Mouse (Mus musculus) neutrophil, adult 83 days (primary cell): ENCODE data around the gene Smc2. TPM values are rescaled to one million over a fixed set of nuclear protein-coding genes. Genes with fewer than 3 reads are reported as not detected.

Experiments used
- total RNA-seq, 2 experiments: library from RNA; stranded (reverse); gene quantifications; one replicate each; pipeline ENCODE4 v1.2.4; 2023

Gene Smc2
- 10 to 100 TPM; 49.3 to 62.4 TPM for total RNA-seq

DNA sequence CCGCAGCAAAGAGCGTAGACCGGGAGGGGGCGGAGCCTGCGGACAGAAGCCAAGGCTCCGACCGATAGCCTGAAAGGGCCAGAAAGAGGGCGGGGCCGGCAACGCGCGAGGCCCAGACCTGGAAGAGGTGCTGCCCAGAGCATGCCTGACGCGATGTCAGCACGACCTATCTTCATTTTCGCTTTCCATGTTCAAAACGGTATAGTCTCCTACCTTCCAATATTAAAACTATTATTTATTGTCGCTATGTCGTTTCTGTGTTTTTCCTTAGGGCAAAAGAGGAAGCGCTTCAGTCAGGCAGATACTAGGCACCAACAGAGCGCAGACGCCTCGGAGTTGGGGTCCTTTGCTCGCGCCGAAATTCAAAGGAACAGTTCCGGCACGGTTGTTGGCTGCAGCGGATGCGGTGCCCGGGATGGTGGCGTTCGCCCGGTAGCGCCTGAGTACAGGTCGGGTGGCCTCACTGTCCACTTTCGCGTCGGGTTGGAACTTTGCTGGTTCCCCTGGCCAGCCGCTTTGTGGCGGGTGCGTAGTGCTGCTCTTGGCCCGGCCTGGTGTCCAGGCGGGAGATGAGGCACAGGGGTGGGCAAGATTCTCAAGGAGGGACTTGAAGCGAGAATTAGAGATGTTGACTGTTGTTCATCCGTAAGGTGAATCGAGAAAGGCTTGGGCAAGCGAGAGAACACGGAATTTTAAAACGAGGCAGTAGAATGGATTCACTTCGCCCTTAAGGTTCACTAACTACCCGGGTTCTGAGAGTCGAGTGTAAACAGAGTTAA is at the start of gene Smc2:
Gene Smc2 (plus strand): TSS at position 358 of the 779 bp plus-strand sequence.

DNA sequence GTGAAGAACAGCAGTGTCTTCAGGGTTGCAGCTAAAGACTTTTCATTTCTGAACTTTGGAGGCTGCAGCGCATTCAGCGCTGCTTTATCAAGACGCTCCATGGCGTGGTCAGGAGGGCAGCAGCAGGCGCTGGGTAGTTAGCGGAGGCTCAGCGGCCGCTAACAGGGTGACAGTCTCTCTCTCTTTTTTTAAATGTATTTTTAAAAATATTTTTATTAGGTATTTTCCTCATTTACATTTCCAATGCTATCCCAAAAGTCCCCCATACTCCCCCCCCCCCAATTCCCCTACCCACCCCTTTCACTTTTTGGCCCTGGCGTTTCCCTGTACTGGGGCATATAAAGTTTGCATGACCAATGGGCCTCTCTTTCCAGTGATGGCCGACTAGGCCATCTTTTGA is 58.1 kb downstream of the Smc2 start, which contains the start of gene Vma21-ps:
Gene Vma21-ps (minus strand): TSS at position 101 of the 400 bp plus-strand sequence.

Other genes with a start within 250 kb of the Smc2 start
- not detected for gene Vma21-ps, start 58.0 kb downstream of the Smc2 start, total RNA-seq
- not detected for gene Toporsl, start 157.0 kb downstream of the Smc2 start, total RNA-seq